Mouse (Mus musculus) T-helper 17 cell (primary cell): ENCODE results near the gene Klhl32.

Source experiments
- in situ Hi-C, 2 experiments: fragments of 300-600 bp; cut with MboI, MseI; formaldehyde crosslinking; loops; 1 replicate in 1 of 2; 2 replicates in 1 of 2; pipeline ENCODE4 v1.15.1; 2025; ENCODE audit warnings: high pct_unique_total_duplicates in 2 of 2

Gene Klhl32

DNA sequence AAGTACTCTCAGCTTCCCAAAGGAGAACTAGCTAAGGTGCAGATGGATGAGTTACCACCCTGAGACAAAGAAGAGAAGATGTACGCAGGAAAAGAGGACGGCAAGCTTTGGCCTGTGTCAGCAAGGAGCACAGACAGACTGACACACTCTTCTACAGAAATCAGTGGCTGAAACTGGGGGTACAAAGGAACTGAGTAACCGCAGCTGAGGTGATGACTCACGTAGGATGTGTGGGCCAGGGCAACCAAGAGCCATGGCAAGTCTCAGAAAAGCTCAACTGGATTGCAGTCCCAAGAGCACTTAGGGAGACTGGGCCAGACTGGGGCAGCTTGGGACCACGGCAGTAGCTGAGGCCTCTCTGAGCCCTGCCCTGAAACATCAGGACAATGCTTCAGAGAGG is 53.6 kb downstream of the Klhl32 start:
- in situ Hi-C loops: no loop called here

DNA sequence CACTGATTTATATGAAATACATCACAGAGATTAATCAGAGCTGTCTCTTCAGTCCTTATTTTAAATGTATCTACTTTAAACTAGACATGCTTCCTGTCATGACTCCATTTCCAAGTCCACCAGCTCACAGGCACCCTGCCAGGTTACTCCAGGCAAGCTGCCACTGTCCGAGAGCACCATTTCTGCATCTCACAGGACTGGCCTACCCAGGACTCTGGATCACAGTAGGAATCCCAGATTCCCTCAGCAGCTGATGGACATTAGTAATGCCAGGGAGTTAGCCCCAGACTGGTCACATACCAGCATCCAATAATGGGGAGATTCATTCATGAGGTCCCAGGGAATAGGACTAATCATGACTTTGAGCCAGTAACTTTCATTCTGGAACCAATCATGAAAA is 54.7 kb downstream of the Klhl32 start:
- in situ Hi-C loops: no loop called here

DNA sequence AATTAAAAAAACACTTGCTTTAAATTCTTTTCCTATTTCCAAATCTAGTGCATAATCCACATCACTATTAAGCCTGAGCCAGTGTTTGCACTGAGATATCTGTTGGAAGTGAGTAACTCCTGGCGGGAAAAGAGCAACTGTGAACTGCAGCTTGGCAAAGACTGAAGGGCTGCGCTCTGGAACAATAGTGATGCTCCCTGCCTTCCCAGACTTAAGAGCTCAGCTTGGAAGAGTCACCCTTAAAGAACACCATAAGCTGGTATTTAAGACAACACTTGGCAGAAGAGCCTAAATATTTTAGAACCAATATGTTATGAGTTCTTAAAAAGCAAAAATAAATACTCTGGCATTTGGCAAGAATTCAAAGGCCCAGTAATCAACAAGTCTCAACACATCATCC is 55.7 kb downstream of the Klhl32 start:
- in situ Hi-C loops: no loop called here

DNA sequence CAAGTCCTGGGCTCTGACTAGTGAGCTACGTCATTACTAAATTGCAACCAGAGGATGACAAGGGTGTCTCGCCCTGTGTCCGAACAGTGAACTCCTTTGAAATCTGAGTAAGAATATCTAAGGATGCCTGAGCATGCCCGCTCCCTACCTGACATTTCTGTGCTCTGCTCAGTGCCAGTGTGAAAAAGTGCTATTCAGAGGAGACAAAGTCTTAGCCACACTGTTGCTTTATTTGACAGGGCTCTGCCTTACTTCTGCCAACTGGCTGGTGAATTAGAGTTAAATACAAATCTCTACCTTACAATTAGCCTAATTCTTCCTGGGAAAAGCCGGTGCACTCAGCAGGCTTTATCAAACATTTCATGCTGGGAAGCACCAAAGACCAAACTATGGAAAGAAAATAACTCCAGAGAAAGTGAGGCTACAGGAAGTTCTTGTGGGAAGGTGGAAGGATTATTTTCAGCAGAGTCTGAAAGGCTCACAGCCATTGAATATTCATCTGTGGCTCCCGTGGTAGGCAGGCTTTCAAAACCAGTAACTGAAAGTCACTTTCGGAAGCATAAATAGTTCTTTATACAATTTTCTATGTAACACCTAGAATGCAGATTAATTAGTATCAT is 57.1 kb downstream of the Klhl32 start:
- in situ Hi-C loops: no loop called here

DNA sequence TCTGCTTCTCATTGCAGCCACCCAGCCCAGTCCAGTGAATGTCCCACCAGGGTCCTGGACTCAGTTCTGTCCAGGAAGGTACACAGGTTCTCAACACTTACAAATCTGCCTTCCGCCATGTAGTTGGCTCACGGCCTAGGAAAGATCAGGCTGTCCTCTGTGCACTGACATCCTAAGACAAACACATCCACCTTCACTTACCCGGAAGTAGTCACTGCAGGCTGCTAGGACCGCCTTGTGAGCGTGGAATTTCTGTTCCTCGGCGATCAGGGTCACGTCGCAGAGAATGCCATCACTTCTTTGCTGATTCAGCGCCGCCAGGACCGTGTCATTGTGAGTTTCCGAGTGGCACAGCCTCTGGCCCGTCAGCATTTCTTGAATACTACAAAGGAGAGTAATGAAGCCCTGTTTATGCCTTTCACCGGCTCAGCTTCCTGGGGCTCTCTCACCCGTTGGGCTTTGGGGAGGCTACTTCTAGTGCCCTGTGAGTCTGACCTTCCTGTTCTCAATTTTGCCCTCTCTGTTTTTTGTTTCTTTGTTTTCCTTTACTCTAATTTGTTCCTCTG is 58.4 kb downstream of the Klhl32 start:
- in situ Hi-C loops: no loop called here

DNA sequence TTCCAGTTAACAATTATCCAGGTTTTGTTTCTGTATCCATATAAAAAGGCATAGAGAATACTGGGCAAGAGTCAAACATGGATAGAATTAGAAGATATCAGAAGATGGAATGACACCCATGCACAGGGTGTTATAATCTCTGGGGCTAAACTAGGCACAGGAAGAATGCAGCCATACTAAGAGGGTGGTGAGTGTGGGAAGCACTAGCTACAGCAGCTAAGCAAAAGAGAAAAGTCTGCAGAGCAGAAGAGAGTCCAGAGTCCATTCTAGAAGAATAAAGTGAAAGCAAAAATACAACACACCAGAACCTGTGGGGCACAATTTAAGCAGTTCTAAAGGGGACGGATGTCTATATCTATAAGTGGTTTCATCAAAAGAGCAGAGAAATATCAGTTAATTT is 61.6 kb downstream of the Klhl32 start:
- in situ Hi-C loops: no loop called here

DNA sequence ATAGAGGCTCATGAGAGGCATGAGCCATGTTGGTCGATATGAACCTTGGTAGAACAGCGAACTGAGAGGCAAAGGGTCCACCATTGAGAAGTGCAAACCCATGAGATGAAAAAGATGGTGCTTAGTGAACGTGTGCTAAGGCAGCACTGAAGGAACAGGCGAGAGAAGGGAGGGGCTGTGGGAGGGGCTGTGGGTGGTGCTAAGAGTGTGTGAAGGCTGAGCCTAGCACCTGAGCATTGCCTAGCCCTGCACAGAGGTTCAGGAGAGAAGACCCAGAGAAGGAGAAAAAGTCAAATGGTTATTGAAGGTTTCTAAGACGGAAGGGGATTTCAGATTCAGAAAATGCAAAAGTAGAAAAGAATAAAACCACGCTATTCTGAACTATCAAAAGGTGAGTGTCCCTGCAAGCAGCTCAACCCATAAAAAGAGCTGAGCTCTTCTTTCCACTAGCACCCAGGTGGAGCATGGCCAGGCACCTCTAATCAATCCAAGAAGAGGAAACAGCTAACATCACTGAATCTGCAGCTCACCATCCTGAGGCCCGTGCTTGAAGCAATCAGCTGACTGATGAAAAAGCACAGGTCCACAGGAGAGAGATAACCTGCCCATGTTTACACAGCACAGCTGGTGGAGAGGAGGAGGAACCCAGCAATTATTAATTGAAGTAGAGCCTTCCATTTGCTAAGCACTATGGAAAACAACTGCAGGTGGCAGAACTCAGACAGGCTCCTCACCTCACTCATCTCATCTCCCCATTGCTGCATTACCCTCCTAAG is 65.0 kb downstream of the Klhl32 start:
- in situ Hi-C loops: no loop called here

DNA sequence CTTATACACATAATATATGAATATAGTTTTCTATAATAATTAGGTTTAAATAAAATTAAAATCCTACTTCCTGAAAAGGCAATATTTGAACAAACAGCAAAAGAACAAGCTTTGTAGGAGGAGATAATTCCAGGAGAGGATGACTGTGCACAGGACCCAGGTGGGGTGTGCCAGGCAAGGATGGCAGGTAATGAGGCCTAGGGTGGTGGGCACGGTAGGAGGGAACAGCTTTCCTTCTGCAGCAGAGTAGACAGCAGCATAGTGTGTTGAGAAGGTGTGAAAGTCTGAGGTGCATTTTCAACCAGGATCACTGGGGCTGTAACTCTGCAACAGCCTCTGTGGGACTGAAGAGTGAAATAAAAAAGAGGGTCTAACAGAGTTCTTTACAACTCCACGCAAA is 85.0 kb downstream of the Klhl32 start:
- in situ Hi-C loops: loop anchor here in 1 of 2 experiments (10.0 kb wide), 1 partner anchor 1941 kb away; no protein-coding TSS in a partner anchor

DNA sequence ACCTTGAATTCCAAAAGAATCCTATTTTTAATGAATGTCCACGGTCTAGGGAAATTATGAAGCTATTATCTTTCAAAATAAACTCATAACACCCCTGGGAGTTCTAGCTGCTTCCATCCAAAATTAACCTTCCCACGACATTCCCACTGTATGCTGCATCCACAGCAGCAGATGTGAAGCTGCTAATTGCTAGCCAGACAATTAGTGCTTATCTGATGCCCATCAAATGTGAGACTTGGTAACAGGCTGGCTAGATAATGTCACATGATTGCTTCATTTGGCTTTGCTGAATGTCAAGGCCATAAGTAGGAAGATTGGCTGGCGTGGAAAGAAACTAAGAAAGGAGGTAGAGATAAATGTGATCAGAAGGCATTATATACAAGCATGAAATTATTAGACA is 85.5 kb downstream of the Klhl32 start:
- in situ Hi-C loops: loop anchor here in 1 of 2 experiments (10.0 kb wide), 1 partner anchor 1941 kb away; no protein-coding TSS in a partner anchor

DNA sequence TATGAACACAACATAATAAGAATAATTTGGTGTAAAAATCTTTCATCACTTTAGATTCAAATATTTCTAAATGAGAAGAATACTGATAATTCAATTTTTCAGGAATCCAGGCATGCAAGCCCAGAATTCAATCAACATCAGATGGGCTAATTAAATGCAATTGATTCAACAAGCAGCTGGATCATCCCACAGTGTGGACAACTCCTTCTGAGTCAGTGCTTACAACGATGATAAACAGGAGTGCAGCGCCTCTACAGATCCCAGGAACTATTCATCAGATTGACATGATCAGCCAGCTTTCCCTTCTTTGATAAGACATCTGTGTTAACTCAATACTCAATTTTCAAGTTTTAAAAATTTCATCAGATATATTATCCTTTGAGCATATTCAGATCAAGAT is 86.4 kb downstream of the Klhl32 start:
- in situ Hi-C loops: loop anchor here in 1 of 2 experiments (10.0 kb wide), 1 partner anchor 1940 kb away; no protein-coding TSS in a partner anchor

DNA sequence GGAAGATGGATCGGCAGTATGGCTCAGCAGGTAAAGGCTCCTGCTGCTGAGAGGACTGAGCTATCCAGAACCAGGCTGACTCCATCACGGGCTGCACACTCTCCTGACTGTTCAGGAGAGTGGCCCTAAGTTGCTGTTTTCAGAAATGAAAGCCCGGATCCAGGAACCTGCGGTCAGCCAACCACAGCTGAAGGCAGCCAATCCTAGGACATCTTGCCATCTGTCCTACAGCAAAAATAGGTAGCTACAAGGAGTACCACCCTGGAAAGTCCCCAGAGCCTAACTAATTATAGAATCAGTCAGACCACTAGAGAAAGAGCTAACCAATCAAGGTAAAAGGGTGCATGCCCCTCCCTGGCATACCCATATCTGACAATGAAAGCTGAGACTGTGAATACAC is 87.5 kb downstream of the Klhl32 start:
- in situ Hi-C loops: loop anchor here in 1 of 2 experiments (10.0 kb wide), 1 partner anchor 1939 kb away; no protein-coding TSS in a partner anchor

DNA sequence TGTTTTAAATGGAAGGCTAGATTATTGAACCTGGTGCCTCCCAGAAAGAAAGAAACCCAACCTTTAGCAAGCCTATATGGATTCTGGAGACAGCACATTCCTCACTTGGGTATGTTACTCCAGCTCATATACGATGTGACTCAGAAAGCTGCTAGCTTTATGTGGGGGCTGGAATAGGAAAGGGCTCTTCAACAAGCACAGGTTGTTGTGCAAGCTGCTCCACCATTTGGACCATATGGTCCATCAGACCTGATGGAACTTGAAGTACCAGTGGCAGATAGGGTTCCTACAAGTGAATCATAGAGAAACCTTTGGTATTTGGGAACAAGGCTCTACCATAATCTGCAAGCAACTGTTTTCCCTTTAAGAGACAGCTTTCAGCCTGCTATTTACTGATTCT is 92.0 kb downstream of the Klhl32 start:
- in situ Hi-C loops: no loop called here

DNA sequence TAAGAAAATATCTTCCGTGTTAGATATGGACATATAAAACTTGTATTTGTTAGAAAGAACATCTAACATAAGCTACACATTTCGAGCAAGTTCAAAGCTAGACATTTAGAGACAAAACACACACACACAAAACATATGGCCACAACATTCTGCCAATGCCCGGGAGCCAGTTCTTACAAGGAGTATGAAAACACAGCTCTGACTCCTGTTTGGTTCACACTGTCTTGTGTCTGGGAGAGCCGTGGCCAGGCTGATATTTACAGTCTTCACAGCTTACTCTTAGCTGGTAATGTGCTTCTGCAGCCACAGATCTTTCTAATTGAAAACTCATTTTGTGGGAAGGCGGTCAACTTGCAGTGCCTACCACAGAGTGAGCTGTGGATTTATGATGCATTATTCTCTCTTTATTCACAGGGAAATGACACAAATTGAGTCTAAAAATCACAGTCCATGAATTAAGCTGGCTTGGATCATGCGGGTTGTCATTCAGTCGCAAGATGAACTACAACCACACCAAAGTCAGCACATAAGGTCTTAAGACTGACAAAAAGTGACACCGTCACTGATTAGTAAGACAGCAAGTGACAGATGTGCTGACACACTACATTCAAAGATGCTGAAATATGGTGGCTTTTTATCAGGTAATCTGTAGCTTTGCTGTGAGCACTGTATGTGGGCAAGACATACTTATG is 98.3 kb downstream of the Klhl32 start:
- in situ Hi-C loops: no loop called here

DNA sequence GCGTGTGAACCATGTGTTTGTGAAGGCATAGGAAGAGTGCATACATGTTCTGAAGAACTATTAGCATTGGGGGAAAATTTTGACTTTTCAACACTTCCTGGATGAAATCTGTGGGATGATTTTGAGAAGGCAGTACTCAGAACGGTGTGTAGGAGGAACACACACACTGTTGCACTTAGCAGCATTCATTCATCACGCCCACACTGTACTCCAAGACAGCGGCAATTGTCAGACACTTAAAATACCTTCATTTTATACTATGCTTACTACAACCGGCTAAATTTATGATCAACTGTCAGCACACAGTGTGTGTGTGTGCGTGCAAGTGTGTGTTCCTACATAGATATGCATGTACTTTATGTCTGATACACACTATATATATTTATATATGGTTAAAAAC is 113.8 kb downstream of the Klhl32 start:
- in situ Hi-C loops: no loop called here

DNA sequence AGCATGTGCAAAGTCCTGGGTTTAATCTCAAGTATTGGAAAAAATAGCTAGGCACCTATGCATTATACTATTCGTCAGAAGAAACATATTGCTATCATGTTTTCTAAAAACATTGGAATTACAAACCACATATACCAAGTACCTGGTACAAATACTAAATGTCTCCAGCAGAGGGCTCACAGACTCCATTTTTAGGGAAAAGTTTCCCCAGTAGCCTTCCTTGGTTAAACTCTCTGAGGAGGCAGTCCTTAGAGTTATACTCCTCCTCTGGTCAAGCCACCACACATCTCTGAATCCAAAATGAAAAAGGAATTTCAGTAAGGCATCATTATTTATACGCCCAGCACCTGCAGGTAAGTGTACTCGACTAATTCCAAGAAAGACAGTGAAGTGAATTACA is 130.1 kb downstream of the Klhl32 start:
- in situ Hi-C loops: loop anchor here in 1 of 2 experiments (5.0 kb wide), 1 partner anchor 176 kb away; the partner anchor contains the start of gene Ndufaf4

DNA sequence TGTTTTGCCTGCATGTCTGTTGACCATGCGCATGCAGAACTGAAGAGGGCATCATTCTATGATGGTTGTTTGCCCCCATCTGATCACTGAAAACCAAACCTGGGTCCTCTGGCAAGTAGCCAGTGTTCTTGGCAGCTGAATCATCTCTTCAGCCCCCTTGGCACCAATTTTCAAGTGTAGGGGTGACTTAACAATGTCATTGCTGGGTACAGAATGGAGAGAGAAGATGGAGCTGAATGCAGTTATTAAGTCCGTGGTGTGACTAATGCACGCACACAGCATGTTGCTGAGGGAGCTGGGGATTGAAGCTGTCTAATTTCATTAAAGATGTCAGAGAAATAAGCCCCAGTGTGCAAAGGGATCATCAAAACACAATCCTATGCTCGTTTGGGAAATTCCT is 135.4 kb downstream of the Klhl32 start:
- in situ Hi-C loops: loop anchor here in 1 of 2 experiments (10.0 kb wide), 1 partner anchor 289 kb away; no protein-coding TSS in a partner anchor

DNA sequence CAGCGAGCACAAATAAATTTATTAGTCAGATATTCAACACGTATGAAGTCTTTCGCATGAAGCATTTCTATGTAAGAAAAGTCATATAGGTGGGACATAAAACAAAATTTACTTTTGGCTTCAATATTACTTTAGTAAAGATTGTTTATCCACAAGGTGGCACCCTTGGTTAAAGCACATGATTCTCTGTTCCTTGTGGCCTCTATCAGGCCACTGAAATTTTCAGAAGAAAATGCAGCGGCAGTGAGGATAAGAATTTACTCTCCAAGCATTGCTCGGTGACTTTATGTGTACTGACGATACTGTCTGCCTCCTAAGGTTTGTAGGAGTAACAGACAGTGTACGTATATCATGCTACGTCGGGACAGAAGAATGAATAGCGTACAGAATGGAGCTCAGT is 136.6 kb downstream of the Klhl32 start:
- in situ Hi-C loops: loop anchor here in 1 of 2 experiments (5.0 to 10.0 kb wide), 2 partner anchors 178 to 290 kb away; no protein-coding TSS in a partner anchor

DNA sequence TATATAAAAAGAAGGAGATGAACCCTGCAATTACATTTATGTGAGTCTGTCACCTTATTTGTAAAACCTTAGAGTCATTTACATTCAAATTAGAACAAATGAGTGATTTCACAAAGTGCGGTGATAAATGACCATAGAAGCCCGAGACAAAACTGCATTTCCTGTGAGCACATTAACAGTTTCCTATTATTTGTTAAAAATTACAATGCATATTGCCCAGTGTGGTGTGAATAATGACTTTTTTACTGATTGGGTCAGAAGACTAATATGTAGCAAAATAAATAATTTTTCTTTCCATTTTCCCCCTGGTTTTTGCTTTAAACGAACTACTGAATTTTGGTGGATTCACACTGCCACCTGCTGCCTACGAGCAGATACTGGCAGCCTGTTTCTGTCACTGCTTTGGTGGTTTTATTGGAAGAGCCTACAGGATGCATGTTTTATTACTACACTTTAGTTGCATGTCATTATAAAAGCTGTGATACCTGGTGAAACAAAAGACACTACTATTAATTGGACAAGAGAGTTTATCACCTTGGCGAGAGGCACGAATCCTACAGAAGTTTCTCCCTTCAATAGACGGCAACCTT is 152.3 kb downstream of the Klhl32 start:
- in situ Hi-C loops: no loop called here

DNA sequence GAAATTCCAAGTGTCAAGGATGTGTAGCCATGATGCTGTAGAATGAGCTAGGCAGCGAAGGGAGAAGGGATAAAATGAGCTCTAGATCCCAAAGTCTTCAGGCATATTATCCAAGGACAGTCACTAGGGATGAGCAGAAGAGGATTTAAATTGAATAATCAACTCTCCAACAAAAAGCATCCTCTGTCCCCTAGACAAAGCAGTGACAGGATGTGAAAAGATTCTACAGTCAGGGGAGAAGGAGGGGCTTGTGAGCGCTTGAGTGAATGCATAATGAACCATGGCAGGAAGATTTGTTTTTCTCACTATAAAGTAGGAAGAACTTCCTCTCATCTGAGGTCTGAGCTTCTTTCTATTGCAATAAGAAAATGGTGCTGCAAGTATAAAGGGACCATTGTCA is 170.8 kb downstream of the Klhl32 start:
- in situ Hi-C loops: no loop called here

DNA sequence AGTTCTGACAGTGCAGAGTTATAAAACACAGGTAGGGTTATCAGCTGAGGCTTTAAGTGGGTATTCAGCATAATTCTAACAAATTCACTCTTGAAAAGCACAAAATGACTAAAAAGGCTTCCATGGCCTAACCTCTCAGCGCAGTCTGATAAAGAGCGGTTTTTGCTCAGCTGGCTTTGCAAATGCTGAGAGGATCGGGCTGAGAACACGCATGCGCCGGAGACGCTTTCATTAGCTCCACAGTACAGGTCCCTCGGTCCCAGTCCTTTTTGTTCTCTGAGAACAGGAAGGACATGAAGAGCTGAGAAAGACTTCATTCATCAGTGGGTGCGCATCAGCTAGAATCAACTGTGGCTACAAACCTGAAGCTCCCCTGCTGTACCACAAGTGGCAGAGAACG is 180.9 kb downstream of the Klhl32 start:
- in situ Hi-C loops: no loop called here

DNA sequence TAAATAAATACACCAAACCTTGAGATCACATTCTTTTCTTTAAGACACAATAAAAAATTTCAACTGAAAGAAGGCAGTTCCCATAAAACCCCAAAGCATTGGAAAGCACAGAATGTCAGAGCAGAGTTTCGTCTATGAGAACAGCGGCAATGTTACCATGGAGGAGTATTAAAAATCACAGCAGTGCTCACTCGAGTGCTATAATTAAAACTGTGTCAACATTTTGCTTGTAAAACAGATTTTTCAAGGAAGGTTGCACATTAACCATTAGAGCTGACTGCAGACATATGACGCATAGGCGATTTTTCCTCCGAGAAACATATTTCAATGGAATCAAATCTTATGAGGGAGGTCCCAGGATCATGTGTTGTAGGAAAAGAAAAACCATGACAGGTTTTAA is 191.7 kb downstream of the Klhl32 start:
- in situ Hi-C loops: no loop called here
